8 mouse cellular contexts compared by ENCODE assay signal in genomic region chr5:123993263-123994036, GRCm38 (mm10). TPM values are rescaled to one million over a fixed set of nuclear protein-coding genes. Genes with fewer than 3 reads are reported as not detected.
DNase-seq lines count a peak whose midpoint lies in the region.

No protein-coding gene starts in this region.

- peak; percentile 64 for DNase-seq in retina, postnatal 1 day
- DNase-seq in retina, embryonic 14.5 days (ENCODE audit: low spot score), result no peak
- peak; percentile 75 to 80 for DNase-seq in frontal cortex, postnatal 10 days (ENCODE audit: low spot score in 2 of 2)
- DNase-seq in layer of hippocampus, postnatal 14 days (ENCODE audit: low spot score in 2 of 2), result peak; percentile 76 to 87
- peak; percentile 61 to 74 for DNase-seq in right cerebral cortex, postnatal 36 days (ENCODE audit: low spot score in 2 of 2)
- DNase-seq in urinary bladder, postnatal 25 days (ENCODE audit: low spot score), result no peak
- DNase-seq in urinary bladder, postnatal 14 days (ENCODE audit: low spot score), result no peak
- no peak for DNase-seq in gastrocnemius, adult 8-10 months (ENCODE audit: low spot score in 2 of 2)

RNA-seq across cellular contexts. Expression of gene Hip1r, which starts 20.0 kb away (rescaled TPM):
- total RNA-seq in layer of hippocampus, postnatal 14 days (2021), result 10 to 100 TPM; 61.2 to 63.8 TPM
- 10 to 100 TPM in 2 of 4 experiments, 1 to 10 TPM in 2; 8.7 to 15.9 (median 11.4) TPM for total RNA-seq in gastrocnemius, adult 8-10 months (2022)

RNA-seq across cellular contexts. Expression of gene Vps37b, which starts 38.6 kb away (rescaled TPM):
- 10 to 100 TPM; 35.9 to 41.0 TPM for total RNA-seq in layer of hippocampus, postnatal 14 days (2021)
- total RNA-seq in gastrocnemius, adult 8-10 months (2022), result 1 to 10 TPM; 4.6 to 6.2 (median 5.1) TPM

Comparison
In these comparisons a context has a peak if more than half of its experiments do, and no peak if none do; other contexts are left out.
1. DNase-seq: peak in retina, postnatal 1 day (single experiment), frontal cortex, postnatal 10 days (2 of 2), layer of hippocampus, postnatal 14 days (2 of 2) and right cerebral cortex, postnatal 36 days (2 of 2); none in retina, embryonic 14.5 days (single experiment), urinary bladder, postnatal 25 days (single experiment), urinary bladder, postnatal 14 days (single experiment) and gastrocnemius, adult 8-10 months (0 of 2).
2. RNA of gene Vps37b, which starts 38.6 kb away (total RNA-seq): 35.9 to 41.0 TPM in layer of hippocampus, postnatal 14 days; 4.6 to 6.2 TPM in gastrocnemius, adult 8-10 months; every median in the first group is over 4 times any median in the second.